Mouse (Mus musculus) gastrocnemius, postnatal 10 days (tissue): ENCODE results near the gene Cldn24. TPM values are rescaled to one million over a fixed set of nuclear protein-coding genes. Genes with fewer than 3 reads are reported as not detected.

Source experiments
- DNase-seq: peaks from one replicate; pipeline ENCODE4 v3.0.0; 2021; ENCODE audit warnings: mixed read lengths
- total RNA-seq, 2 experiments: library from RNA; stranded (reverse); gene quantifications; 2 replicates each; pipeline ENCODE4 v1.2.3; 2021

Cldn24 gene
- total RNA-seq, 2 experiments from 2014 or later: not detected

- DNase-seq: no peak
Measured at GRCm38 (mm10) chr8:47826911-47827310, 5.0 kb downstream of the Cldn24 start.

- no peak for DNase-seq
Measured at GRCm38 (mm10) chr8:47832616-47833015, 10.7 kb downstream of the Cldn24 start.

- DNase-seq: no peak
Measured at GRCm38 (mm10) chr8:47833944-47834343, 12.0 kb downstream of the Cldn24 start.

GRCm38 (mm10) chr8:47843063-47843462, 21.1 kb downstream of the Cldn24 start:
- no peak for DNase-seq

- DNase-seq: no peak
Measured at GRCm38 (mm10) chr8:47843651-47844050, 21.7 kb downstream of the Cldn24 start.

- no peak for DNase-seq
Measured at GRCm38 (mm10) chr8:47845956-47846355, 24.0 kb downstream of the Cldn24 start.

- DNase-seq: no peak
Measured at GRCm38 (mm10) chr8:47847161-47847560, 25.2 kb downstream of the Cldn24 start.

GRCm38 (mm10) chr8:47847931-47848330, 26.0 kb downstream of the Cldn24 start:
- DNase-seq: no peak

GRCm38 (mm10) chr8:47849842-47850241, 27.9 kb downstream of the Cldn24 start:
- no peak for DNase-seq

GRCm38 (mm10) chr8:47851824-47852502, 30.0 kb downstream of the Cldn24 start:
- peak; percentile 49 for DNase-seq

GRCm38 (mm10) chr8:47852737-47853136, 30.8 kb downstream of the Cldn24 start:
- DNase-seq: no peak

GRCm38 (mm10) chr8:47853356-47853755, 31.4 kb downstream of the Cldn24 start:
- DNase-seq: no peak

GRCm38 (mm10) chr8:47859259-47859658, 37.3 kb downstream of the Cldn24 start:
- no peak for DNase-seq

- no peak for DNase-seq
Measured at GRCm38 (mm10) chr8:47866568-47866967, 44.6 kb downstream of the Cldn24 start.

- peak; percentile 89 for DNase-seq
Measured at GRCm38 (mm10) chr8:47867067-47867466, 45.1 kb downstream of the Cldn24 start.

Other genes starting within 250 kb of the Cldn24 start
- gene Ing2, start 146.6 kb upstream of the Cldn24 start, total RNA-seq: 10 to 100 TPM; 28.9 to 31.6 TPM
- gene Cdkn2aip, start 108.2 kb upstream of the Cldn24 start, total RNA-seq: 1 to 10 TPM; 5.5 to 6.7 TPM
- under 1 TPM in 1 of 2 experiments, not detected in 1; 0.23 TPM for gene Cldn22, start 2.3 kb downstream of the Cldn24 start, total RNA-seq
- 10 to 100 TPM; 12.8 to 14.6 TPM for gene Wwc2, start 168.8 kb downstream of the Cldn24 start, total RNA-seq